Mouse (Mus musculus) kidney, postnatal 0 days (tissue): ENCODE results near the gene Sv2c. TPM values are rescaled to one million over a fixed set of nuclear protein-coding genes. Genes with fewer than 3 reads are reported as not detected.
A peak's percentile ranks its signal among the peaks of the same experiment; 100 is the strongest.

ENCODE experiments used
- ATAC-seq: fragments of 200-750 bp; cut with Nextera tagmentation; replicated peaks from 2 replicates; pipeline ENCODE4 v1.8.0; 2017; ENCODE audit warnings: low read depth, moderate number of reproducible peaks, moderate TSS enrichment, moderate library complexity; ENCODE audit not compliant: low FRiP score
- DNase-seq: peaks from one replicate; pipeline ENCODE4 v3.0.0-alpha.2; 2016; ENCODE audit warnings: low spot score
- H3K27ac ChIP-seq: fragments of 300-500 bp; sonication (generic); 2 replicates; pipeline ENCODE4 v1.5.1; 2014; ENCODE audit warnings: mild to moderate bottlenecking
- H3K27me3 ChIP-seq: fragments of 300-500 bp; sonication (generic); 2 replicates; pipeline ENCODE4 v1.6.1; 2014; ENCODE audit warnings: low read length, mixed read lengths; ENCODE audit not compliant: insufficient read depth
- H3K36me3 ChIP-seq: fragments of 300-500 bp; sonication (generic); 2 replicates; pipeline ENCODE4 v1.6.1; 2014; ENCODE audit warnings: low read length, mixed read lengths; ENCODE audit not compliant: insufficient read depth
- H3K4me1 ChIP-seq: fragments of 300-500 bp; sonication (generic); replicated peaks from 2 replicates; pipeline ENCODE4 v1.6.1; 2014; ENCODE audit warnings: antibody characterized with exemption, low read length, mixed read lengths; ENCODE audit not compliant: insufficient read depth
- H3K4me2 ChIP-seq: fragments of 300-500 bp; sonication (generic); 2 replicates; pipeline ENCODE4 v1.6.1; 2014; ENCODE audit warnings: mild to moderate bottlenecking, low read length, moderate library complexity, mixed read lengths
- H3K4me3 ChIP-seq: fragments of 300-500 bp; sonication (generic); replicated peaks from 2 replicates; pipeline ENCODE4 v1.5.1; 2014; ENCODE audit warnings: low read depth, low read length
- H3K9ac ChIP-seq: fragments of 300-500 bp; sonication (generic); 2 replicates; pipeline ENCODE4 v1.6.1; 2014; ENCODE audit warnings: low read depth, low read length
- H3K9me3 ChIP-seq: fragments of 300-500 bp; sonication (generic); replicated peaks from 2 replicates; pipeline ENCODE4 v1.6.1; 2016; ENCODE audit warnings: low read length, inconsistent platforms, mixed read lengths
- CTCF ChIP-seq: IDR thresholded peaks from 2 replicates; pipeline ENCODE4 v1.5.1; 2016; ENCODE audit warnings: antibody characterized with exemption, low read depth, mild to moderate bottlenecking, moderate library complexity
- WGBS: fragments of 180-500 bp; shearing (Covaris S2); extraction: QIAGEN DNeasy Blood & Tissue Kit; methylation state at CpG from one replicate; pipeline ENCODE4 v1.1.7; 2014; 5-methylcytosine and 5-hydroxymethylcytosine counted together
- polyA plus RNA-seq: library from polyadenylated mRNA; unstranded; fragments of >200 nt; fragmentation: Nextera tagmentation; extraction: Ambion mirVana; gene quantifications from 2 replicates; pipeline ENCODE4 v1.2.1, GENCODE M21; 2015

Sv2c gene
- polyA plus RNA-seq, 1 experiment from 2014 or later: 0.39 TPM

- Histone ChIP-seq H3K4me3 (no peak overlapping the region), H3K27me3 (no peaks in the 10 kb centered on the region), H3K4me1 (peaks cover 7% of the 10 kb centered on the region; the same call in 1 of the 2 replicates), H3K9me3 (no peaks in the 10 kb centered on the region), H3K9ac (no peak overlapping the region), H3K4me2 (no peak overlapping the region), H3K36me3 (no peaks in the 10 kb centered on the region), H3K27ac (no peak overlapping the region)
- no peak for TF ChIP-seq CTCF
- no peak for ATAC-seq
- 68% methylated on average over 10 of the region's 10 CpGs for WGBS
- no peak for DNase-seq
These were observed 175.2 kb downstream of the Sv2c start for GRCm38 (mm10) chr13:95957134-95957533.

- H3K36me3 ChIP-seq: no peaks in the 10 kb centered on the region
- DNase-seq: no peak
- WGBS: 68% methylated on average over 2 of the region's 2 CpGs
- no peak for TF ChIP-seq CTCF
- ATAC-seq: no peak
- H3K27ac ChIP-seq: no peak overlapping the region
- H3K27me3 ChIP-seq: no peaks in the 10 kb centered on the region
- H3K4me1 ChIP-seq: peaks cover 7% of the 10 kb centered on the region; the same call in 1 of the 2 replicates
- no peak overlapping the region for H3K9ac ChIP-seq
- H3K4me2 ChIP-seq: no peak overlapping the region
- no peak overlapping the region for H3K4me3 ChIP-seq
- H3K9me3 ChIP-seq: no peaks in the 10 kb centered on the region
These were observed 176.0 kb downstream of the Sv2c start for GRCm38 (mm10) chr13:95956327-95956781.

GRCm38 (mm10) chr13:95955204-95955603, 177.2 kb downstream of the Sv2c start:
- peaks cover 7% of the 10 kb centered on the region; the same call in 1 of the 2 replicates for H3K4me1 ChIP-seq
- H3K4me2 ChIP-seq: no peak overlapping the region
- DNase-seq (no peak), ATAC-seq (no peak)
- H3K36me3 ChIP-seq: no peaks in the 10 kb centered on the region
- no peak overlapping the region for H3K27ac ChIP-seq
- H3K27me3 ChIP-seq: no peaks in the 10 kb centered on the region
- H3K9me3 ChIP-seq: no peaks in the 10 kb centered on the region
- no peak for TF ChIP-seq CTCF
- no peak overlapping the region for H3K4me3 ChIP-seq
- H3K9ac ChIP-seq: no peak overlapping the region
- WGBS: 76% methylated on average over 5 of the region's 5 CpGs

- 84% methylated on average over 4 of the region's 4 CpGs for WGBS
- H3K27me3 ChIP-seq: no peaks in the 10 kb centered on the region
- no peak overlapping the region for H3K9ac ChIP-seq
- no peak overlapping the region for H3K4me3 ChIP-seq
- no peak for ATAC-seq
- H3K36me3 ChIP-seq: no peaks in the 10 kb centered on the region
- H3K4me1 ChIP-seq: no peaks in the 10 kb centered on the region
- DNase-seq: no peak
- no peak for TF ChIP-seq CTCF
- no peak overlapping the region for H3K27ac ChIP-seq
- no peaks in the 10 kb centered on the region for H3K9me3 ChIP-seq
- no peak overlapping the region for H3K4me2 ChIP-seq
These were observed 178.7 kb downstream of the Sv2c start for GRCm38 (mm10) chr13:95953636-95954035.

GRCm38 (mm10) chr13:95952263-95952662, 180.1 kb downstream of the Sv2c start:
- WGBS: 75% methylated on average over 4 of the region's 4 CpGs
- Histone ChIP-seq H3K4me1 (no peaks in the 10 kb centered on the region), H3K27ac (no peak overlapping the region), H3K27me3 (no peaks in the 10 kb centered on the region), H3K9ac (no peak overlapping the region), H3K9me3 (no peaks in the 10 kb centered on the region), H3K4me2 (no peak overlapping the region), H3K4me3 (no peak overlapping the region), H3K36me3 (no peaks in the 10 kb centered on the region)
- no peak for TF ChIP-seq CTCF
- no peak for ATAC-seq
- DNase-seq: no peak

- WGBS: 52% methylated on average over 7 of the region's 7 CpGs
- peak; percentile 69 for TF ChIP-seq CTCF
- Histone ChIP-seq H3K9ac (no peak overlapping the region), H3K4me1 (no peaks in the 10 kb centered on the region), H3K27me3 (no peaks in the 10 kb centered on the region), H3K4me2 (no peak overlapping the region), H3K36me3 (no peaks in the 10 kb centered on the region), H3K4me3 (no peak overlapping the region), H3K27ac (no peak overlapping the region), H3K9me3 (no peaks in the 10 kb centered on the region)
- peak; percentile 62; the same call in 1 of the 2 replicates for ATAC-seq
- peak; percentile 61 for DNase-seq
These were observed 181.1 kb downstream of the Sv2c start for GRCm38 (mm10) chr13:95951098-95951894.
